Mouse (Mus musculus) midbrain, embryonic 10.5 days (tissue): ENCODE data around the gene Olfr918. TPM values are rescaled to one million over a fixed set of nuclear protein-coding genes. Genes with fewer than 3 reads are reported as not detected.

ENCODE experiments used
- DNase-seq: peaks from one replicate; pipeline ENCODE4 v3.0.0-alpha.2; 2017; ENCODE audit warnings: low spot score
- H3K27ac ChIP-seq: fragments of 300-500 bp; sonication (generic); replicated peaks from 2 replicates; pipeline ENCODE4 v1.5.1; 2016; ENCODE audit warnings: mild to moderate bottlenecking
- H3K27me3 ChIP-seq: fragments of 300-500 bp; sonication (generic); 2 replicates; pipeline ENCODE4 v1.6.1; 2016; ENCODE audit warnings: low read depth, mild to moderate bottlenecking; ENCODE audit not compliant: poor library complexity, severe bottlenecking
- H3K36me3 ChIP-seq: fragments of 300-500 bp; sonication (generic); 2 replicates; pipeline ENCODE4 v1.6.1; 2016; ENCODE audit warnings: mild to moderate bottlenecking, moderate library complexity
- H3K4me1 ChIP-seq: fragments of 300-500 bp; sonication (generic); 2 replicates; pipeline ENCODE4 v1.6.1; 2016
- H3K4me3 ChIP-seq: fragments of 300-500 bp; sonication (generic); 2 replicates; pipeline ENCODE4 v1.5.1; 2016; ENCODE audit warnings: mild to moderate bottlenecking, moderate library complexity
- H3K9me3 ChIP-seq: fragments of 300-500 bp; sonication (generic); replicated peaks from 2 replicates; pipeline ENCODE4 v1.6.1; 2016; ENCODE audit warnings: mild to moderate bottlenecking
- WGBS: fragments of 180-500 bp; shearing (Covaris S2); methylation state at CpG from one replicate; pipeline ENCODE4 v1.1.7; 2016; 5-methylcytosine and 5-hydroxymethylcytosine counted together
- polyA plus RNA-seq: library from polyadenylated mRNA; unstranded; fragments of >200 nt; fragmentation: Nextera tagmentation; extraction: Ambion mirVana; gene quantifications from 2 replicates; pipeline ENCODE4 v1.2.1, GENCODE M21; 2016

Gene Olfr918
- polyA plus RNA-seq = not detected in 2 replicates

GRCm38 (mm10) chr9:38674501-38674900, at the start of gene Olfr918:
Olfr918 (minus strand) TSS chr9:38674601.
- Histone ChIP-seq H3K4me1 (no peaks in the 10 kb centered on the region), H3K27ac (no peak within 1 kb of the TSS), H3K9me3 (no peaks in the 10 kb centered on the region), H3K4me3 (no peak within 1 kb of the TSS), H3K36me3 (no peaks in the 10 kb centered on the region), H3K27me3 (no peaks in the 10 kb centered on the region)
- WGBS = 83% methylated on average over 2 of the region's 2 CpGs
- no peak for DNase-seq

- DNase-seq = no peak
- 92% methylated on average over 1 of the region's 1 CpGs for WGBS
- H3K27me3 ChIP-seq = no peaks in the 10 kb centered on the region
- H3K36me3 ChIP-seq = no peaks in the 10 kb centered on the region
- no peak overlapping the region for H3K27ac ChIP-seq
- no peaks in the 10 kb centered on the region for H3K9me3 ChIP-seq
- no peak overlapping the region for H3K4me3 ChIP-seq
- H3K4me1 ChIP-seq = peaks cover 6% of the 10 kb centered on the region
Measured at GRCm38 (mm10) chr9:38724044-38724443, 49.6 kb upstream of the Olfr918 start.

GRCm38 (mm10) chr9:38718927-38719441, 44.6 kb upstream of the Olfr918 start:
- 2% methylated on average over 3 of the region's 3 CpGs for WGBS
- Histone ChIP-seq H3K4me1 (peaks cover 13% of the 10 kb centered on the region), H3K4me3 (peak overlapping the region; percentile 52), H3K9me3 (no peaks in the 10 kb centered on the region), H3K27me3 (no peaks in the 10 kb centered on the region), H3K36me3 (no peaks in the 10 kb centered on the region), H3K27ac (0 out of 2 replicates have a peak overlapping the region, but pooled peaks have one; percentile 46)
- peak; percentile 13 for DNase-seq

GRCm38 (mm10) chr9:38718102-38718501, 43.7 kb upstream of the Olfr918 start, which contains the start of gene Vwa5a:
Vwa5a (plus strand) TSS chr9:38718268.
- Histone ChIP-seq H3K27ac (peak within 1 kb of the TSS; percentile 46; the same call in 1 of the 2 replicates), H3K4me1 (peaks cover 13% of the 10 kb centered on the region), H3K9me3 (no peaks in the 10 kb centered on the region), H3K36me3 (no peaks in the 10 kb centered on the region), H3K27me3 (no peaks in the 10 kb centered on the region), H3K4me3 (peak within 1 kb of the TSS; percentile 52)
- DNase-seq = no peak
- WGBS = 6% methylated on average over 4 of the region's 4 CpGs

GRCm38 (mm10) chr9:38672887-38673286, 1.5 kb downstream of the Olfr918 start:
- no peaks in the 10 kb centered on the region for H3K9me3 ChIP-seq
- H3K4me3 ChIP-seq = no peak overlapping the region
- H3K4me1 ChIP-seq = no peaks in the 10 kb centered on the region
- H3K27me3 ChIP-seq = no peaks in the 10 kb centered on the region
- no peak for DNase-seq
- no peaks in the 10 kb centered on the region for H3K36me3 ChIP-seq
- H3K27ac ChIP-seq = no peak overlapping the region
- 81% methylated on average over 2 of the region's 2 CpGs for WGBS

- WGBS = 97% methylated on average over 1 of the region's 1 CpGs
- H3K4me3 ChIP-seq = no peak within 1 kb of the TSS
- H3K27ac ChIP-seq = no peak within 1 kb of the TSS
Measured at GRCm38 (mm10) chr9:38665742-38666141, 8.7 kb downstream of the Olfr918 start, which contains the start of gene Olfr917. Olfr917 (minus strand) TSS chr9:38665842.

GRCm38 (mm10) chr9:38659775-38660174, 14.6 kb downstream of the Olfr918 start, which contains the start of gene Olfr916:
Olfr916 (minus strand) TSS chr9:38659875.
- H3K4me1 ChIP-seq = no peaks in the 10 kb centered on the region
- no peak for DNase-seq
- no peaks in the 10 kb centered on the region for H3K9me3 ChIP-seq
- no peaks in the 10 kb centered on the region for H3K27me3 ChIP-seq
- no peak within 1 kb of the TSS for H3K4me3 ChIP-seq
- no peak within 1 kb of the TSS for H3K27ac ChIP-seq
- H3K36me3 ChIP-seq = no peaks in the 10 kb centered on the region
- 78% methylated on average over 1 of the region's 1 CpGs for WGBS

More at GRCm38 (mm10) chr9:38665742-38666141, 8.7 kb downstream of the Olfr918 start, which contains the start of gene Olfr917:
- Histone ChIP-seq H3K4me1 (no peaks in the 10 kb centered on the region), H3K9me3 (no peaks in the 10 kb centered on the region), H3K36me3 (no peaks in the 10 kb centered on the region), H3K27me3 (no peaks in the 10 kb centered on the region)
- no peak for DNase-seq

DNA sequence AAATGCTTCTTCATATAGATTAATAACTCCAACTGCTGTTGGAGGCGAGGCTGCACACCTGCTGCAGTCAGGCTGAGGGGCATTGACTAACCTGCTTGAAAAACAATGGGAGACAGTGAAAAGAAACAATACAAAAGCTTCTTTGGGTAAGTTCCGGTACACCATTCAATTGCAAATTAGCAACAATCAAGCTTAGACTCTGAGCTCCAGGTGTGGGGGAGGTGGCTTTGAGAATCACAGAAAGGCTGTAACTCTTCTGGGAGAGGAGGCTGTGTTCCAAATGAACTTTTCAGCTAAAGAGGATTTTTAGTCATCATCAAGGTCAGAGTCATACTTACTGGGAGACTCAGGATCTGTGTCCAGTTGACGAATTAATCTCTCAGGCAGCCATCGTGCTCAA, 42.0 kb downstream of the Olfr918 start:
- H3K4me3 ChIP-seq = no peak overlapping the region
- WGBS = 84% methylated on average over 4 of the region's 4 CpGs
- no peaks in the 10 kb centered on the region for H3K36me3 ChIP-seq
- DNase-seq = no peak
- H3K4me1 ChIP-seq = no peaks in the 10 kb centered on the region
- no peak overlapping the region for H3K27ac ChIP-seq
- H3K27me3 ChIP-seq = no peaks in the 10 kb centered on the region
- H3K9me3 ChIP-seq = peaks cover 5% of the 10 kb centered on the region; the same call in 1 of the 2 replicates

Other genes starting within 250 kb of the Olfr918 start
- not detected in 2 replicates for gene Olfr901, start 245.1 kb downstream of the Olfr918 start, polyA plus RNA-seq
- not detected in 2 replicates for gene Olfr902, start 226.9 kb downstream of the Olfr918 start, polyA plus RNA-seq
- gene Olfr904, start 211.5 kb downstream of the Olfr918 start, polyA plus RNA-seq = not detected in 2 replicates
- not detected in 2 replicates for gene Olfr905, start 203.5 kb downstream of the Olfr918 start, polyA plus RNA-seq
- not detected in 2 replicates for gene Olfr906, start 187.5 kb downstream of the Olfr918 start, polyA plus RNA-seq
- gene Olfr907, start 178.8 kb downstream of the Olfr918 start, polyA plus RNA-seq = not detected in 2 replicates
- not detected in 2 replicates for gene Olfr911-ps1, start 153.0 kb downstream of the Olfr918 start, polyA plus RNA-seq
- gene Olfr910, start 136.8 kb downstream of the Olfr918 start, polyA plus RNA-seq = not detected in 2 replicates
- not detected in 2 replicates for gene Olfr912, start 94.4 kb downstream of the Olfr918 start, polyA plus RNA-seq
- gene Olfr913, start 81.8 kb downstream of the Olfr918 start, polyA plus RNA-seq = not detected in 2 replicates
- not detected in 2 replicates for gene Olfr914, start 69.5 kb downstream of the Olfr918 start, polyA plus RNA-seq
- not detected in 2 replicates for gene Olfr916, start 14.7 kb downstream of the Olfr918 start, polyA plus RNA-seq
- gene Olfr917, start 8.8 kb downstream of the Olfr918 start, polyA plus RNA-seq = not detected in 2 replicates
- gene Olfr919, start 29.1 kb upstream of the Olfr918 start, polyA plus RNA-seq = not detected in 2 replicates
- gene Vwa5a, start 43.7 kb upstream of the Olfr918 start, polyA plus RNA-seq = 6.0 and 7.2 TPM in 2 replicates
- gene Olfr920, start 77.7 kb upstream of the Olfr918 start, polyA plus RNA-seq = 0.02 TPM in 1 of 2 replicates, not detected in the other
- gene Olfr921, start 98.5 kb upstream of the Olfr918 start, polyA plus RNA-seq = not detected in 2 replicates
- gene Olfr922, start 140.0 kb upstream of the Olfr918 start, polyA plus RNA-seq = not detected in 2 replicates
- not detected in 2 replicates for gene Olfr923, start 151.9 kb upstream of the Olfr918 start, polyA plus RNA-seq
- not detected in 2 replicates for gene Olfr924, start 169.8 kb upstream of the Olfr918 start, polyA plus RNA-seq
- not detected in 2 replicates for gene Olfr26, start 180.5 kb upstream of the Olfr918 start, polyA plus RNA-seq
- gene Olfr926, start 202.5 kb upstream of the Olfr918 start, polyA plus RNA-seq = not detected in 2 replicates